Mouse (Mus musculus) cerebellum, adult 2 months (tissue): Measurements from ENCODE around the gene Mthfr. TPM values are rescaled to one million over a fixed set of nuclear protein-coding genes. Genes with fewer than 3 reads are reported as not detected.

Source experiments
- DNase-seq, 2 experiments: peaks; one replicate each; pipeline ENCODE4 v3.0.0; 2021
- H3K27ac ChIP-seq: fragments of 200-500 bp; 2 replicates; pipeline ENCODE4 v1.5.1; 2012; ENCODE audit warnings: low read length, control low read depth, inconsistent platforms; ENCODE audit not compliant: insufficient read depth
- H3K27me3 ChIP-seq: fragments of 200-500 bp; 2 replicates; pipeline ENCODE4 v1.6.1; 2012; ENCODE audit warnings: inconsistent platforms, mild to moderate bottlenecking, low read length, moderate library complexity; ENCODE audit not compliant: control insufficient read depth, insufficient read depth
- H3K4me1 ChIP-seq: fragments of 200-500 bp; 2 replicates; pipeline ENCODE4 v1.6.1; 2011; ENCODE audit warnings: low read length; ENCODE audit not compliant: control insufficient read depth, insufficient read depth
- H3K4me3 ChIP-seq: fragments of 200-500 bp; replicated peaks from 2 replicates; pipeline ENCODE3; 2011; ENCODE audit warnings: mild to moderate bottlenecking, low read depth, low read length, control low read depth; ENCODE audit not compliant: insufficient read depth
- CTCF ChIP-seq: fragments of 200-500 bp; IDR thresholded peaks from 2 replicates; pipeline ENCODE4 v1.5.1; 2011; ENCODE audit warnings: low read depth, mild to moderate bottlenecking, control low read depth, low read length, moderate library complexity, borderline replicate concordance; ENCODE audit not compliant: insufficient read depth
- POLR2A ChIP-seq: fragments of 200-500 bp; IDR thresholded peaks from 2 replicates; pipeline ENCODE4 v1.6.1; 2011; ENCODE audit warnings: low read length, control low read depth, borderline replicate concordance; ENCODE audit not compliant: insufficient read depth
- WGBS: fragments of 180-500 bp; shearing (Covaris S2); methylation state at CpG from one replicate; pipeline ENCODE4 v1.1.7; 2018; 5-methylcytosine and 5-hydroxymethylcytosine counted together
- polyA plus RNA-seq: library from polyadenylated mRNA; depleted of rRNA; stranded (reverse); fragments of >200 nt; gene quantifications from 2 replicates; pipeline ENCODE4 v1.2.3, GENCODE M21; 2012

Mthfr gene
- polyA plus RNA-seq, 1 experiment = 27.2 TPM

GRCm38 (mm10) chr4:148083176-148083899, 44.5 kb downstream of the Mthfr start:
- TF ChIP-seq POLR2A (no peak), CTCF (no peak)
- no peak for DNase-seq
- H3K4me1 ChIP-seq = peaks cover 41% of the 10 kb centered on the region
- no peaks in the 10 kb centered on the region for H3K27me3 ChIP-seq
- H3K27ac ChIP-seq = no peak overlapping the region
- no peak overlapping the region for H3K4me3 ChIP-seq
- 67% methylated on average over 21 of the region's 21 CpGs for WGBS

GRCm38 (mm10) chr4:148084261-148084714, 45.4 kb downstream of the Mthfr start:
- WGBS = 45% methylated on average over 8 of the region's 8 CpGs
- H3K27me3 ChIP-seq = no peaks in the 10 kb centered on the region

GRCm38 (mm10) chr4:148085131-148085906, 46.4 kb downstream of the Mthfr start:
- Histone ChIP-seq H3K4me3 (no peak overlapping the region), H3K4me1 (peaks cover 31% of the 10 kb centered on the region), H3K27ac (no peak overlapping the region), H3K27me3 (no peaks in the 10 kb centered on the region)
- TF ChIP-seq CTCF (no peak), POLR2A (no peak)
- no peak for DNase-seq
- WGBS = 58% methylated on average over 10 of the region's 10 CpGs

More at GRCm38 (mm10) chr4:148084261-148084714, 45.4 kb downstream of the Mthfr start:
- H3K27ac ChIP-seq = no peak overlapping the region
- TF ChIP-seq CTCF = no peak
- no peak for TF ChIP-seq POLR2A
- H3K4me3 ChIP-seq = no peak overlapping the region
- no peak for DNase-seq
- H3K4me1 ChIP-seq = peaks cover 41% of the 10 kb centered on the region

- Histone ChIP-seq H3K4me1 (peaks cover 25% of the 10 kb centered on the region), H3K27me3 (no peaks in the 10 kb centered on the region), H3K4me3 (no peak overlapping the region), H3K27ac (no peak overlapping the region)
- TF ChIP-seq POLR2A = no peak
- no peak for TF ChIP-seq CTCF
- WGBS = 77% methylated on average over 3 of the region's 3 CpGs
- DNase-seq = no peak
Observed at GRCm38 (mm10) chr4:148085907-148086305, 47.0 kb downstream of the Mthfr start.

- peaks cover 11% of the 10 kb centered on the region; the same call in 1 of the 2 replicates for H3K4me1 ChIP-seq
- WGBS = 25% methylated on average over 30 of the region's 30 CpGs
- H3K27ac ChIP-seq = no peak overlapping the region
- DNase-seq = no peak
- H3K27me3 ChIP-seq = no peaks in the 10 kb centered on the region
- TF ChIP-seq CTCF = no peak
- no peak for TF ChIP-seq POLR2A
- peak overlapping the region; percentile 55 for H3K4me3 ChIP-seq
Observed at GRCm38 (mm10) chr4:148087091-148087906, 48.4 kb downstream of the Mthfr start.

GRCm38 (mm10) chr4:148087907-148088527, 49.1 kb downstream of the Mthfr start, which contains the start of gene Agtrap:
Gene Agtrap (minus strand): TSS chr4:148088031.
- TF ChIP-seq POLR2A (no peak), CTCF (no peak)
- Histone ChIP-seq H3K4me1 (peaks cover 8% of the 10 kb centered on the region; the same call in 1 of the 2 replicates), H3K4me3 (peak within 1 kb of the TSS; percentile 55), H3K27ac (no peak within 1 kb of the TSS), H3K27me3 (no peaks in the 10 kb centered on the region)
- peak; percentile 93 for DNase-seq
- WGBS = 4% methylated on average over 34 of the region's 34 CpGs

GRCm38 (mm10) chr4:148089166-148089565, 50.3 kb downstream of the Mthfr start:
- DNase-seq = no peak
- H3K4me3 ChIP-seq = no peak overlapping the region
- peaks cover 4% of the 10 kb centered on the region; the same call in 1 of the 2 replicates for H3K4me1 ChIP-seq
- H3K27me3 ChIP-seq = no peaks in the 10 kb centered on the region
- TF ChIP-seq CTCF = no peak
- no peak for TF ChIP-seq POLR2A
- 73% methylated on average over 4 of the region's 4 CpGs for WGBS
- H3K27ac ChIP-seq = no peak overlapping the region
